Mouse (Mus musculus) adrenal gland, postnatal 10 days (tissue): ENCODE data around the gene Tmem234. TPM values are rescaled to one million over a fixed set of nuclear protein-coding genes. Genes with fewer than 3 reads are reported as not detected.
A peak's percentile ranks its signal among the peaks of the same experiment; 100 is the strongest.

ENCODE experiments used
- DNase-seq: peaks from one replicate; pipeline ENCODE4 v3.0.0; 2021; ENCODE audit warnings: mixed read lengths
- total RNA-seq, 2 experiments: library from RNA; stranded (reverse); gene quantifications; 2 replicates each; pipeline ENCODE4 v1.2.3; 2021

Gene Tmem234
- total RNA-seq, 2 experiments from 2014 or later, result 83.6 to 86.2 TPM

- DNase-seq, result peak; percentile 49
Observed at GRCm38 (mm10) chr4:129621283-129621841, 20.9 kb downstream of the Tmem234 start.

GRCm38 (mm10) chr4:129622120-129622802 lies 21.8 kb downstream of the Tmem234 start:
- DNase-seq, result no peak

GRCm38 (mm10) chr4:129622803-129623535 lies 22.5 kb downstream of the Tmem234 start:
- peak; percentile 38 for DNase-seq

GRCm38 (mm10) chr4:129623681-129624091 lies 23.2 kb downstream of the Tmem234 start, which contains the start of gene Ccdc28b:
Ccdc28b (minus strand) TSS chr4:129623947.
- peak; percentile 62 for DNase-seq

GRCm38 (mm10) chr4:129624281-129625028 lies 24.0 kb downstream of the Tmem234 start:
- peak; percentile 87 for DNase-seq

GRCm38 (mm10) chr4:129625029-129625370 lies 24.5 kb downstream of the Tmem234 start:
- peak; percentile 67 for DNase-seq

- DNase-seq, result no peak
Observed at GRCm38 (mm10) chr4:129625496-129625895, 25.0 kb downstream of the Tmem234 start.

GRCm38 (mm10) chr4:129626035-129626434 lies 25.6 kb downstream of the Tmem234 start:
- DNase-seq, result no peak

GRCm38 (mm10) chr4:129630944-129631343 lies 30.5 kb downstream of the Tmem234 start:
- DNase-seq, result peak; percentile 72

GRCm38 (mm10) chr4:129631867-129632266 lies 31.4 kb downstream of the Tmem234 start:
- DNase-seq, result no peak

GRCm38 (mm10) chr4:129633852-129634251 lies 33.4 kb downstream of the Tmem234 start:
- DNase-seq, result no peak

- DNase-seq, result no peak
Observed at GRCm38 (mm10) chr4:129639221-129639620, 38.8 kb downstream of the Tmem234 start.

GRCm38 (mm10) chr4:129640101-129640637 lies 39.7 kb downstream of the Tmem234 start:
- DNase-seq, result peak; percentile 68

GRCm38 (mm10) chr4:129640638-129641467 lies 40.4 kb downstream of the Tmem234 start, which contains the start of gene Txlna:
Txlna (minus strand) TSS chr4:129641065.
- DNase-seq, result peak; percentile 96

GRCm38 (mm10) chr4:129641756-129642155 lies 41.3 kb downstream of the Tmem234 start:
- peak; percentile 46 for DNase-seq

- DNase-seq, result no peak
Observed at GRCm38 (mm10) chr4:129645204-129645603, 44.7 kb downstream of the Tmem234 start.

- no peak for DNase-seq
Observed at GRCm38 (mm10) chr4:129648656-129649055, 48.2 kb downstream of the Tmem234 start.

GRCm38 (mm10) chr4:129650359-129650758 lies 49.9 kb downstream of the Tmem234 start:
- no peak for DNase-seq

GRCm38 (mm10) chr4:129654770-129655169 lies 54.3 kb downstream of the Tmem234 start:
- no peak for DNase-seq

- no peak for DNase-seq
Observed at GRCm38 (mm10) chr4:129661584-129661983, 61.1 kb downstream of the Tmem234 start.

- DNase-seq, result no peak
Observed at GRCm38 (mm10) chr4:129662255-129662813, 61.9 kb downstream of the Tmem234 start.
